In genomic region chr3:83080567-83081055, GRCm38 (mm10) we compare ENCODE assay signal across 8 mouse cellular contexts. TPM values are rescaled to one million over a fixed set of nuclear protein-coding genes. Genes with fewer than 3 reads are reported as not detected.
DNase-seq lines count a peak whose midpoint lies in the region; ATAC-seq lines count a peak whose summit lies in the region.

No protein-coding gene starts in this region.

- H3K36me3 ChIP-seq in embryonic facial prominence, embryonic 12.5 days, result no peaks in the 10 kb centered on the region
- no peaks in the 10 kb centered on the region for H3K36me3 ChIP-seq in heart, embryonic 11.5 days (ENCODE audit: control insufficient read depth, insufficient read depth, low read length)
- H3K36me3 ChIP-seq in kidney, embryonic 14.5 days (ENCODE audit: control insufficient read depth, insufficient read depth, low read length), result no peaks in the 10 kb centered on the region
- no peaks in the 10 kb centered on the region for H3K36me3 ChIP-seq in limb, embryonic 15.5 days
- H3K36me3 ChIP-seq in midbrain, embryonic 15.5 days (replicated peaks), result no peaks in the 10 kb centered on the region

- peak; percentile 77 for DNase-seq in adrenal gland, postnatal 10 days
- DNase-seq in spleen, postnatal 10 days (ENCODE audit: low spot score in 2 of 2), result peak; percentile 28 to 71

- H3K4me3 ChIP-seq in embryonic facial prominence, embryonic 12.5 days, result peak overlapping the region; percentile 15; the same call in 1 of the 2 replicates
- peak overlapping the region; percentile 30; the same call in 1 of the 2 replicates for H3K4me3 ChIP-seq in heart, embryonic 11.5 days (ENCODE audit: low read depth, low read length)
- H3K4me3 ChIP-seq in kidney, embryonic 14.5 days (ENCODE audit: low read length), result peak overlapping the region; percentile 34
- peak overlapping the region; percentile 34 for H3K4me3 ChIP-seq in limb, embryonic 15.5 days
- H3K4me3 ChIP-seq in midbrain, embryonic 15.5 days, result peak overlapping the region; percentile 17; the same call in 1 of the 2 replicates

- 3% methylated on average over 11 of the region's 11 CpGs for WGBS in embryonic facial prominence, embryonic 12.5 days
- 4% methylated on average over 11 of the region's 11 CpGs for WGBS in heart, embryonic 11.5 days (ENCODE audit: insufficient replicate concordance)
- WGBS in kidney, embryonic 14.5 days, result 1% methylated on average over 11 of the region's 11 CpGs
- 3% methylated on average over 11 of the region's 11 CpGs for WGBS in limb, embryonic 15.5 days
- WGBS in midbrain, embryonic 15.5 days, result 5% methylated on average over 11 of the region's 11 CpGs

- H3K4me1 ChIP-seq in embryonic facial prominence, embryonic 12.5 days, result peaks cover 4% of the 10 kb centered on the region; the same call in 1 of the 2 replicates
- H3K4me1 ChIP-seq in heart, embryonic 11.5 days (ENCODE audit: control insufficient read depth, insufficient read depth, low read length), result no peaks in the 10 kb centered on the region
- H3K4me1 ChIP-seq in kidney, embryonic 14.5 days (ENCODE audit: control insufficient read depth, insufficient read depth, low read length), result no peaks in the 10 kb centered on the region
- peaks cover 10% of the 10 kb centered on the region; the same call in 1 of the 2 replicates for H3K4me1 ChIP-seq in limb, embryonic 15.5 days
- H3K4me1 ChIP-seq in midbrain, embryonic 15.5 days, result peaks cover 6% of the 10 kb centered on the region

- no peaks in the 10 kb centered on the region for H3K9me3 ChIP-seq in embryonic facial prominence, embryonic 12.5 days
- H3K9me3 ChIP-seq in heart, embryonic 11.5 days (replicated peaks; ENCODE audit: control insufficient read depth, low read length), result no peaks in the 10 kb centered on the region
- H3K9me3 ChIP-seq in kidney, embryonic 14.5 days (ENCODE audit: control insufficient read depth, low read length), result no peaks in the 10 kb centered on the region
- H3K9me3 ChIP-seq in limb, embryonic 15.5 days, result no peaks in the 10 kb centered on the region
- no peaks in the 10 kb centered on the region for H3K9me3 ChIP-seq in midbrain, embryonic 15.5 days

- peak; percentile 79 for ATAC-seq in CD4-positive, CD25-positive, alpha-beta regulatory T cell, adult 4 months
- ATAC-seq in embryonic facial prominence, embryonic 12.5 days (ENCODE audit: insufficient number of reproducible peaks, insufficient read depth, low FRiP score, low TSS enrichment), result peak; percentile 74
- ATAC-seq in heart, embryonic 11.5 days (replicated peaks; ENCODE audit: insufficient number of reproducible peaks, low FRiP score, low TSS enrichment), result no peak
- ATAC-seq in kidney, embryonic 14.5 days (ENCODE audit: low FRiP score, low TSS enrichment), result peak; percentile 88
- ATAC-seq in limb, embryonic 15.5 days (ENCODE audit: insufficient number of reproducible peaks, low FRiP score, low TSS enrichment, low read depth), result peak; percentile 67
- peak; percentile 70; the same call in 1 of the 2 replicates for ATAC-seq in midbrain, embryonic 15.5 days (replicated peaks)

- no peaks in the 10 kb centered on the region; the same call in 1 of the 2 replicates for H3K27me3 ChIP-seq in embryonic facial prominence, embryonic 12.5 days
- H3K27me3 ChIP-seq in heart, embryonic 11.5 days (ENCODE audit: control insufficient read depth, insufficient read depth, low read length), result no peaks in the 10 kb centered on the region
- H3K27me3 ChIP-seq in kidney, embryonic 14.5 days (ENCODE audit: control insufficient read depth, insufficient read depth, low read length), result no peaks in the 10 kb centered on the region
- H3K27me3 ChIP-seq in limb, embryonic 15.5 days, result no peaks in the 10 kb centered on the region
- H3K27me3 ChIP-seq in midbrain, embryonic 15.5 days (replicated peaks), result no peaks in the 10 kb centered on the region

- peak overlapping the region; percentile 50 for H3K4me2 ChIP-seq in embryonic facial prominence, embryonic 12.5 days (replicated peaks)
- peak overlapping the region; percentile 66 for H3K4me2 ChIP-seq in heart, embryonic 11.5 days
- peak overlapping the region; percentile 63 for H3K4me2 ChIP-seq in kidney, embryonic 14.5 days (replicated peaks; ENCODE audit: low read depth, low read length)
- peak overlapping the region; percentile 55 for H3K4me2 ChIP-seq in limb, embryonic 15.5 days
- H3K4me2 ChIP-seq in midbrain, embryonic 15.5 days, result peak overlapping the region; percentile 46

- H3K9ac ChIP-seq in embryonic facial prominence, embryonic 12.5 days, result no peak overlapping the region
- no peak overlapping the region for H3K9ac ChIP-seq in heart, embryonic 11.5 days (ENCODE audit: low read depth, low read length)
- no peak overlapping the region for H3K9ac ChIP-seq in kidney, embryonic 14.5 days (ENCODE audit: low read depth, low read length)
- no peak overlapping the region for H3K9ac ChIP-seq in limb, embryonic 15.5 days
- no peak overlapping the region for H3K9ac ChIP-seq in midbrain, embryonic 15.5 days

- no peak overlapping the region for H3K27ac ChIP-seq in embryonic facial prominence, embryonic 12.5 days
- H3K27ac ChIP-seq in heart, embryonic 11.5 days (ENCODE audit: low read depth, low read length), result no peak overlapping the region
- H3K27ac ChIP-seq in kidney, embryonic 14.5 days (ENCODE audit: low read depth, low read length), result no peak overlapping the region
- no peak overlapping the region for H3K27ac ChIP-seq in limb, embryonic 15.5 days
- H3K27ac ChIP-seq in midbrain, embryonic 15.5 days, result no peak overlapping the region

RNA-seq across cellular contexts. Expression of gene Plrg1, which starts 25.3 kb away (rescaled TPM):
- 10 to 100 TPM; 61.2 to 64.4 TPM for polyA plus RNA-seq in CD4-positive, CD25-positive, alpha-beta regulatory T cell, adult 4 months (2017; shearing (Covaris generic))
- total RNA-seq in adrenal gland, postnatal 10 days (2021), result 10 to 100 TPM; 44.2 to 45.3 TPM
- 116 and 118 TPM in 2 replicates for polyA plus RNA-seq in embryonic facial prominence, embryonic 12.5 days (2016; fragmentation: Nextera tagmentation; extraction: Ambion mirVana)
- polyA plus RNA-seq in heart, embryonic 11.5 days (2014; fragmentation: Nextera tagmentation; extraction: Ambion mirVana), result 64.1 and 73.2 TPM in 2 replicates
- polyA plus RNA-seq in kidney, embryonic 14.5 days (2014; fragmentation: Nextera tagmentation; extraction: Ambion mirVana), result 95.2 and 109 TPM in 2 replicates
- polyA plus RNA-seq in limb, embryonic 15.5 days (2015; fragmentation: Nextera tagmentation; extraction: Ambion mirVana), result 89.5 and 91.2 TPM in 2 replicates
- polyA plus RNA-seq in midbrain, embryonic 15.5 days (2015; fragmentation: Nextera tagmentation; extraction: Ambion mirVana), result 104 and 108 TPM in 2 replicates

RNA-seq across cellular contexts. Expression of gene Fgb, which starts 30.9 kb away (rescaled TPM):
- polyA plus RNA-seq in CD4-positive, CD25-positive, alpha-beta regulatory T cell, adult 4 months (2017; shearing (Covaris generic)), result not detected
- total RNA-seq in adrenal gland, postnatal 10 days (2021), result 100 to 1,000 TPM; 122 to 356 TPM
- polyA plus RNA-seq in embryonic facial prominence, embryonic 12.5 days (2016; fragmentation: Nextera tagmentation; extraction: Ambion mirVana), result 0.08 TPM in 2 replicates
- polyA plus RNA-seq in heart, embryonic 11.5 days (2014; fragmentation: Nextera tagmentation; extraction: Ambion mirVana), result 0.59 and 3.4 TPM in 2 replicates
- polyA plus RNA-seq in kidney, embryonic 14.5 days (2014; fragmentation: Nextera tagmentation; extraction: Ambion mirVana), result 1.1 and 1.3 TPM in 2 replicates
- polyA plus RNA-seq in limb, embryonic 15.5 days (2015; fragmentation: Nextera tagmentation; extraction: Ambion mirVana), result 0.27 and 1.4 TPM in 2 replicates
- 0.51 TPM in 1 of 2 replicates, not detected in the other for polyA plus RNA-seq in midbrain, embryonic 15.5 days (2015; fragmentation: Nextera tagmentation; extraction: Ambion mirVana)

RNA-seq across cellular contexts. Expression of gene Dchs2, which starts 47.1 kb away (rescaled TPM):
- not detected for polyA plus RNA-seq in CD4-positive, CD25-positive, alpha-beta regulatory T cell, adult 4 months (2017; shearing (Covaris generic))
- 1 to 10 TPM; 1.7 to 2.4 TPM for total RNA-seq in adrenal gland, postnatal 10 days (2021)
- 0.20 and 0.27 TPM in 2 replicates for polyA plus RNA-seq in embryonic facial prominence, embryonic 12.5 days (2016; fragmentation: Nextera tagmentation; extraction: Ambion mirVana)
- 0.14 and 0.16 TPM in 2 replicates for polyA plus RNA-seq in heart, embryonic 11.5 days (2014; fragmentation: Nextera tagmentation; extraction: Ambion mirVana)
- polyA plus RNA-seq in kidney, embryonic 14.5 days (2014; fragmentation: Nextera tagmentation; extraction: Ambion mirVana), result 0.17 and 0.28 TPM in 2 replicates
- 0.86 and 1.1 TPM in 2 replicates for polyA plus RNA-seq in limb, embryonic 15.5 days (2015; fragmentation: Nextera tagmentation; extraction: Ambion mirVana)
- 0.83 and 0.92 TPM in 2 replicates for polyA plus RNA-seq in midbrain, embryonic 15.5 days (2015; fragmentation: Nextera tagmentation; extraction: Ambion mirVana)

RNA-seq across cellular contexts. Expression of gene Fga, which starts 54.7 kb away (rescaled TPM):
- polyA plus RNA-seq in CD4-positive, CD25-positive, alpha-beta regulatory T cell, adult 4 months (2017; shearing (Covaris generic)), result not detected
- total RNA-seq in adrenal gland, postnatal 10 days (2021), result 100 to 1,000 TPM; 274 to 777 TPM
- polyA plus RNA-seq in embryonic facial prominence, embryonic 12.5 days (2016; fragmentation: Nextera tagmentation; extraction: Ambion mirVana), result 0.06 and 0.14 TPM in 2 replicates
- 0.52 and 2.7 TPM in 2 replicates for polyA plus RNA-seq in heart, embryonic 11.5 days (2014; fragmentation: Nextera tagmentation; extraction: Ambion mirVana)
- polyA plus RNA-seq in kidney, embryonic 14.5 days (2014; fragmentation: Nextera tagmentation; extraction: Ambion mirVana), result 0.30 and 0.60 TPM in 2 replicates
- 0.34 and 2.5 TPM in 2 replicates for polyA plus RNA-seq in limb, embryonic 15.5 days (2015; fragmentation: Nextera tagmentation; extraction: Ambion mirVana)
- 1.3 TPM in 1 of 2 replicates, not detected in the other for polyA plus RNA-seq in midbrain, embryonic 15.5 days (2015; fragmentation: Nextera tagmentation; extraction: Ambion mirVana)
